Mouse (Mus musculus) NIH3T3 (cell line): ENCODE data around the gene Vdr.

Experiments
- DNase-seq: peaks from one replicate; pipeline ENCODE4 v3.0.0-alpha.2; 2012; ENCODE audit warnings: low read depth

The Vdr gene

DNA sequence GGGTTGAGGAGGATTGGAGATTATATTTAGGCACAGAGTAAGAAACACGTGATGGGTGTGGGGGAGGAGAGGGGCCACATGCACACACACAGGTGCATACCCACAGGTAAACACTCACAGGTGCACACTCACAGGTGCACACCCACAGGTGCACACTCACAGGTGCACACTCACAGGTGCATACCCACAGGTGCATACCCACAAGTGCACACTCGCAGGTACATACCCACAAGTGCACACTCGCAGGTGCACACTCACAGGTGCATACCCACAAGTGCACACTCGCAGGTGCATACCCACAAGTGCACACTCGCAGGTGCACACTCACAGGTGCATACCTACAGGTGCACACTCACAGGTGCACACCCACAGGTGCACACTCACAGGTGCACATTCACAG lies 100.0 kb downstream of the Vdr start:
- DNase-seq, result no peak

DNA sequence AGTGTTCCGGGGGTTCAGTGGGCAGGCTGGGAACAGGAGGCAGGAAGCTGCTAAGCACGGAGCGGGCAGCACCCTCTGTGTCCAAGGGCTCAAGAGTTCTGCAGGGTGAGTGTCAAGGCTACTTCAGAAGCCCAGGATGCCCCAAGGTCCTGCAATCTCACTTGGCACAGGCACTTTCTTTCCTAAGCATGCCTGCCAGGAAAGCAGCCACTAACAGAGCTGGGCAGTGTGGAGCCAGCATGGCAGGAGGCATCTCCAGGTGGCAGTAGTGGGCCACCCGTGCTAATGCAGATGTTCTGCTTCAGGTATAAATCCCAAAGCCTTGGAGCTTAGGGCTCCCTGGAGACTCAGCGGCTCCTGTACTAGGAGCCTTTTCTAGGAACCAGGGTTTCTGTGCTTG lies 100.5 kb downstream of the Vdr start:
- peak; percentile 62 for DNase-seq

DNA sequence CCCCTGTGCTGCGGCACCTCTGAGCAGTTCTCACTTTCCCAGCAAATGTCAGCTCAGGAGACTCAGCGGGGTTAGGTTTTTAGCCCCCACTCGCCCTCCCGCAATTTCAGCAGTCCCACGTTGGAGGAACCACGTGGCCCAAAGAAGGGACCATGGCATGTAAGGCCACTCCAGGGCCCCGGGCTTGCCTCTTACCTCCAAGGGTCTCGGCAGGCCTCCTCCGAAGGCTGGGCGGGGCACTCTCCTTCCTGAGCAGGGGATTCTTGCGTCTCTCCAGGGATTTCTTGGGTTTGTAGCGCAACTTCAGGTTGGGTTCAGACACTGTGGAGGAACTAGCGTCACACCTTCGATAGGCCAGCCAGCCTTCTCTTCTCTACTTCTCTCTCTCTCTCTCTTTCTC lies 101.2 kb downstream of the Vdr start:
- DNase-seq, result no peak

DNA sequence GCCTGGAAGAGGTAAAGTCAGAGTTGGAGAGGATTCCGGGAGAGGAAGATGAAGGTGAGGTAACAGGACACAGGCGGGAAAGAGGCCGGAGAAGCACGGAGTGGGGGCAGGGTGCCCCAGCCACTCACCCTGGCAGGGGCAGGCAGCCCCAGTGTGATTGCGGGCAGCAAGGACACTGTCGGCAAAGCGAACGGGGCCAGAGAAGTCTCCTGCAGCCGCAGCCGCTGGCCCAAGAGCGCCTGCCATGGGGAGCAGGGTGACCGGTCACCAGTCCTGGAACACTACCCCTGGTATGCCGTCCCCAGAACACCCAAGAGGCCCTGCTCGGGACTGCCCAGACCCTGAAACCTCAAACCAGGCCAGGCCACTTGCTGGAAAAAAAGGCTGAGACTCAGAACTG lies 101.9 kb downstream of the Vdr start:
- no peak for DNase-seq

DNA sequence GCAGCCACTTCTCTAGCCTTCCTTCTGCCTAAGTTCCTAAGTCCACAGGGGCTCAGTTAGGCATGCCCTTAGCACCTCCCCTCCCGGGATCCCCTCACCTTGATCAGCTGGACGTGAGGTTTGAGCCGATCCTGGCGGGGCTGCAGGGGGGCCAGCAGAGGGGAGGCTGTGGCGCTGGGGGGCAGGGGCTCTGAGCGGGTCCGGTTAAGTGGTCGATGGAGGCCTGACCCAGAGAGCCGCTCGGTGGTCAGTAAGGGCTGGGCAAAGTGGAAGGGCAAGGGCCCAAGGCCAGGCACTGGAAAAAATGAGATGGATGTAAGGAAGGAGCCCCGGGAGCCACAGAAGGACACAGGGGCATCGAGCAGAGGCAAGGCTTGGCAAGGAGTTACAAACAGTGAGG lies 102.6 kb downstream of the Vdr start:
- no peak for DNase-seq
